ENCODE assay signal across 19 mouse cellular contexts in the genomic region with DNA sequence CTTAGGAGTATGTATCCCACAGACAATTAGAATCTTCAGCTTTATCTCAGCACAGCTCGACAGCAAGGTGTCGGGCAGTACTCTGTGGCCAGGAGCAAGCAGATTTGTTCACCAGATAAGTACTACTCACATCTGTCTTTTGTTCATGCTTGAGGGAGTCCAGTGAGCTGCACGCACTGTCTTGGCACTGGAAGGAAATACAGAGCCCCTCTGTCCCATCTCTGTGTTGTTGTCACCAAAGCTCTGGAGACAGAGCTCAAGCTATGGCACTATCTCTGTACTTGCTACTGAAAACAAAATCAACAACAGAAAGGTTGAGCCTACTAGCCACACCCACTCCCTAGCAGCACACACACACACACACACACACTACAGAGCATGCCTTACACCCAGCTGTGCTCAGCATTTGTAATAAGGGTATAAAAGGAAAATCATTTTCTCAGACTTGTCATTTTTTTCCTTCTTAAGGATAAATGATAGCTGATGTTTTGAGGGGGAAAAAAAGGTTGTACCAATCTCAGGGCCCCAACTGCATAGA.
DNase-seq lines count a peak whose midpoint lies in the region; ATAC-seq and TF ChIP-seq lines count a peak whose summit lies in the region.
"Had no signal": no experiment of that assay in that cellular context is flagged by ENCODE, and none has a peak within 500 bp of the region (broad histone marks: within the 10 kb centered on the region; RNA-seq: fewer than 3 reads in every experiment).

No protein-coding gene starts in this region.

- peaks cover 4 to 20% of the 10 kb centered on the region in 2 experiments for H3K4me1 ChIP-seq in CH12.LX (ENCODE audit: control insufficient read depth in 1 of 2, insufficient read depth in 2 of 2)
- H3K4me1 ChIP-seq in forebrain, postnatal 0 days (ENCODE audit: insufficient read depth): no peaks in the 10 kb centered on the region
- H3K4me1 ChIP-seq in midbrain, embryonic 16.5 days (ENCODE audit: control insufficient read depth, insufficient read depth, low read length): peaks cover 16% of the 10 kb centered on the region
- H3K4me1 ChIP-seq: embryonic facial prominence, embryonic 15.5 days; heart, embryonic 12.5 days had no signal

- H3K27me3 ChIP-seq in CH12.LX (replicated peaks): peaks cover 7% of the 10 kb centered on the region
- no peaks in the 10 kb centered on the region for H3K27me3 ChIP-seq in forebrain, postnatal 0 days (ENCODE audit: insufficient read depth, low read length)
- H3K27me3 ChIP-seq in midbrain, embryonic 16.5 days (ENCODE audit: control insufficient read depth, insufficient read depth, low read depth, low read length): no peaks in the 10 kb centered on the region
- H3K27me3 ChIP-seq: embryonic facial prominence, embryonic 15.5 days; heart, embryonic 12.5 days had no signal

- TF ChIP-seq EP300 in CH12.LX (IDR thresholded peaks at IDR 0.05; ENCODE audit: low read length): no peak

- TF ChIP-seq POLR2A in CH12.LX (IDR thresholded peaks at IDR 0.05; ENCODE audit: low read depth, low read length): no peak

- ATAC-seq in forebrain, postnatal 0 days: peak; percentile 63; the same call in 1 of the 2 replicates
- peak; percentile 44; the same call in 1 of the 2 replicates for ATAC-seq in midbrain, embryonic 16.5 days
- ATAC-seq: CD4-positive, CD25-positive, alpha-beta regulatory T cell, adult 4 months had no signal

- WGBS in forebrain, postnatal 0 days: 46% methylated on average over 3 of the region's 3 CpGs
- 28% methylated on average over 3 of the region's 3 CpGs for WGBS in midbrain, embryonic 16.5 days

- H3K27ac ChIP-seq in CH12.LX (ENCODE audit: insufficient read depth, low read depth): no peak overlapping the region
- peak overlapping the region; percentile 48; the same call in 1 of the 2 replicates for H3K27ac ChIP-seq in forebrain, postnatal 0 days (ENCODE audit: low read depth, low read length)
- peak overlapping the region; percentile 59 for H3K27ac ChIP-seq in midbrain, embryonic 16.5 days (ENCODE audit: low read length)
- H3K27ac ChIP-seq: embryonic facial prominence, embryonic 15.5 days; kidney, postnatal 0 days; macrophage had no signal

- peaks cover 4% of the 10 kb centered on the region for H3K9me3 ChIP-seq in CH12.LX (replicated peaks; ENCODE audit: low read length)
- H3K9me3 ChIP-seq in forebrain, postnatal 0 days (ENCODE audit: low read length): no peaks in the 10 kb centered on the region
- no peaks in the 10 kb centered on the region for H3K9me3 ChIP-seq in midbrain, embryonic 16.5 days (replicated peaks; ENCODE audit: control insufficient read depth, low read length, poor library complexity, severe bottlenecking)
- H3K9me3 ChIP-seq: embryonic facial prominence, embryonic 15.5 days; heart, embryonic 12.5 days had no signal

- peak; percentile 57 for DNase-seq in heart, adult 11 months
- DNase-seq in heart, postnatal 36 days: no peak
- peak; percentile 38 for DNase-seq in CH12.LX (ENCODE audit: extremely low read depth)
- DNase-seq in forebrain, postnatal 0 days: no peak
- DNase-seq in embryo, embryonic 9.5 days (ENCODE audit: extremely low spot score): no peak
- DNase-seq in testis, postnatal 10 days (ENCODE audit: low spot score): no peak
- DNase-seq: adrenal gland, postnatal 25 days; cerebellum, adult 8-10 months; gastrocnemius, postnatal 14 days; heart, adult 18-20 months; heart, postnatal 10 days; kidney, adult 18-20 months had no signal

- no peak for TF ChIP-seq CTCF in CH12.LX (conservative IDR thresholded peaks at IDR 0.05 in 1 of 2, IDR thresholded peaks at IDR 0.05 in 1 of 2; ENCODE audit: low read depth in 2 of 2, low read length in 2 of 2)
- no peak for TF ChIP-seq CTCF in forebrain, postnatal 0 days (IDR thresholded peaks at IDR 0.05; ENCODE audit: low read depth)

- TF ChIP-seq RAD21 in CH12.LX (IDR thresholded peaks at IDR 0.05; ENCODE audit: low read depth, low read length): no peak

- no peaks in the 10 kb centered on the region for H3K79me2 ChIP-seq in CH12.LX (replicated peaks; ENCODE audit: control insufficient read depth, extremely low read depth, insufficient read depth, poor library complexity, severe bottlenecking)

- no peak overlapping the region for H3K4me3 ChIP-seq in CH12.LX (replicated peaks in 1 of 3; ENCODE audit: low read depth in 2 of 3, low read length in 2 of 3, poor library complexity in 1 of 3)
- H3K4me3 ChIP-seq in forebrain, postnatal 0 days (ENCODE audit: low read depth, low read length): no peak overlapping the region
- H3K4me3 ChIP-seq in midbrain, embryonic 16.5 days (ENCODE audit: low read depth, low read length): no peak overlapping the region
- H3K4me3 ChIP-seq: embryonic facial prominence, embryonic 15.5 days; heart, embryonic 12.5 days; myocyte had no signal

- H3K9ac ChIP-seq in CH12.LX (ENCODE audit: insufficient read depth, low read depth): no peak overlapping the region
- no peak overlapping the region for H3K9ac ChIP-seq in forebrain, postnatal 0 days
- peak overlapping the region; percentile 11; the same call in 1 of the 2 replicates for H3K9ac ChIP-seq in midbrain, embryonic 16.5 days (ENCODE audit: low read depth, low read length)
- H3K9ac ChIP-seq: embryonic facial prominence, embryonic 15.5 days; heart, embryonic 12.5 days had no signal

- dilution Hi-C loops in CH12.LX (cut with MboI; ENCODE audit: extremely low pct_ligation_motif_present, extremely low pct_unique_long_range_greater_than_20kb, low sequenced_read_pairs): no loop called here

- intact Hi-C loops in heart, postnatal 36 days (cut with DNase I): no loop called here

- in situ Hi-C loops in CH12.LX (cut with MboI; ENCODE audit: low pct_ligation_motif_present, low pct_unique_long_range_greater_than_20kb, low sequenced_read_pairs): no loop called here

- H3K4me2 ChIP-seq in CH12.LX (ENCODE audit: insufficient read depth, low read depth, poor library complexity, severe bottlenecking): peak overlapping the region; percentile 39; the same call in 1 of the 2 replicates
- H3K4me2 ChIP-seq in forebrain, postnatal 0 days (ENCODE audit: low read depth): no peak overlapping the region
- H3K4me2 ChIP-seq in midbrain, embryonic 16.5 days (ENCODE audit: low read length): peak overlapping the region; percentile 18; the same call in 1 of the 2 replicates
- H3K4me2 ChIP-seq: embryonic facial prominence, embryonic 15.5 days; heart, embryonic 12.5 days had no signal

- H3K36me3 ChIP-seq in CH12.LX (replicated peaks in 1 of 2; ENCODE audit: control insufficient read depth in 1 of 2, insufficient read depth in 1 of 2, low read length in 1 of 2): no peaks in the 10 kb centered on the region
- no peaks in the 10 kb centered on the region for H3K36me3 ChIP-seq in forebrain, postnatal 0 days (ENCODE audit: insufficient read depth)
- H3K36me3 ChIP-seq in midbrain, embryonic 16.5 days (ENCODE audit: control insufficient read depth, insufficient read depth, low read length): no peaks in the 10 kb centered on the region
- H3K36me3 ChIP-seq: embryonic facial prominence, embryonic 15.5 days; heart, embryonic 12.5 days had no signal

TF ChIP-seq in CH12.LX, 34 proteins besides CTCF, POLR2A, EP300 and RAD21:
- TF ChIP-seq NRF1 (IDR thresholded peaks at IDR 0.05; ENCODE audit: low read depth, low read length) (no peak), BHLHE40 (IDR thresholded peaks at IDR 0.05; ENCODE audit: low read depth, low read length) (peak; percentile 49)

Comparison
In these comparisons a context has a peak if more than half of its experiments do, and no peak if none do; other contexts are left out.
1. DNase-seq: peak in heart, adult 11 months (single experiment) and CH12.LX (single experiment); none in heart, postnatal 36 days (0 of 2), forebrain, postnatal 0 days (single experiment), embryo, embryonic 9.5 days (single experiment) and testis, postnatal 10 days (single experiment).